Mouse (Mus musculus) thymus, postnatal 14 days (tissue): ENCODE results near the gene Lrig3.

Source experiments
- DNase-seq: peaks from one replicate; pipeline ENCODE4 v3.0.0; 2021

The Lrig3 gene

DNA sequence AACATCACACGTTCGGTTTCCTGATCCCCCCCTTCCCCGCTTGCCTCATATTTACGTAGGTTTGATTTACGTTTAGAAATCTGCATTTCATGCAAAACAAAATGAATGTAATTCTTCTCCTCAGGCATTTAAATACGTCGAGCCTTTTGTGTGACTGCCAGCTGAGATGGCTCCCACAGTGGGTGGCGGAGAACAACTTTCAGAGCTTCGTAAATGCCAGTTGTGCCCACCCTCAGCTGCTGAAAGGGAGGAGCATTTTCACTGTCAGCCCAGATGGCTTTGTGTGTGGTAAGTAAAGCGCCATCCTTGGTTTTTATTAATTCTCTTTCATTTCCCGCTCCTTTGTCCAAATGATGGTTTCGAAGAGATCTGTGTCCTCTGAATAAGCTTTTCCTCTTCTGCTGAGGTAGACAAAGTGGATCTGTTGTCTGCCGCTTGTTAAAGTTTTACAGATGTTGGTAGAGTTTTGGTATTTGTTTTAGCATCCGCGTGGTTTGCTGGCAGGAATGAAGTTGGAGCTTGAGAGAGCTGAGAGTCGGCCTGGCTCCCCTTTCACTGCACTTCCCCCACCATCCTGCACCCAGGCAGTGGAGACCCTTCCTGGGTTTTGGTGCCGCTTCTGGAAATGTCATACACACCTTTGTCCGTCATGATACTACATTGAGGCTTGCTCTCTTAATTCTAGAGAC lies 37.0 kb downstream of the Lrig3 start:
- no peak for DNase-seq

DNA sequence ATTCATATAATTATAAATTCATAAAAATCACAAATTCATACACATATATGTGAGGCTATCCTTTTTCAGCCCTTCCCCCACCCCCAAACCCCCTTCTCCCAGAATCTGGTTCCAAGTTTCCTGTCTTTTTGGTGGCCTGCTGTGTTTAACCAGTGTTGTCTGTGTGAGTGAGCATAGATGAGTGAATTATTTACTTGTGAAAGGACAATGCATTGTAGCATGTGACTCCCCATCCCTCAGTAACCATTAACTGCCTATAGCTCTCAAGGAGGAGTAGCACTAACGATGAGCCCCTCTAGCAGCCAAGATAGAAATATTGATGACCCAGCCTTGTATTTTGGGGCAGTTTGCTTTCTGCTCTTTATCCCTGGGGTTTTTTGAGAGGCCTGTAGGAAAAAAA lies 37.9 kb downstream of the Lrig3 start:
- DNase-seq = no peak

DNA sequence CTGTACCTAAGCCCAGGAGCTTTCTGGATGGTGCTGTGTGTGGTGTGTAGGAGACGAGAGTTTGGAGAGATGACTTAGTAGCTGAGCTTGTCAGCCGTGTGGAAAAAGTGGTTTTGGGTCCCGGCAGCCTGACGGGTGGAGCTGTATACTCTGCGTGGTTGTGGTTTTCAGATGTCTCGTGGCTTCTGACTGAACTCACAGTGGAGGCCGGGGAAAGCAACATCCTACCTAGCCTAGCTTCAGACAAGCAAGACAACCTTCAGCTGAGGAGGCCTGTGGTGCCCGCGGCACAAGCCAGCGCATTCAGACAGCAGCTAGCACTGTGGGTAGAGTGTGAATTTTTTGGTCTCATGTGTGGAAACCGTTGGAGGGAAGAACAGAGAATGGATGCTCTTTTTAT lies 47.7 kb downstream of the Lrig3 start:
- no peak for DNase-seq

- DNase-seq = no peak
Measured at GRCm38 (mm10) chr10:126014673-126015072, 48.7 kb downstream of the Lrig3 start.

DNA sequence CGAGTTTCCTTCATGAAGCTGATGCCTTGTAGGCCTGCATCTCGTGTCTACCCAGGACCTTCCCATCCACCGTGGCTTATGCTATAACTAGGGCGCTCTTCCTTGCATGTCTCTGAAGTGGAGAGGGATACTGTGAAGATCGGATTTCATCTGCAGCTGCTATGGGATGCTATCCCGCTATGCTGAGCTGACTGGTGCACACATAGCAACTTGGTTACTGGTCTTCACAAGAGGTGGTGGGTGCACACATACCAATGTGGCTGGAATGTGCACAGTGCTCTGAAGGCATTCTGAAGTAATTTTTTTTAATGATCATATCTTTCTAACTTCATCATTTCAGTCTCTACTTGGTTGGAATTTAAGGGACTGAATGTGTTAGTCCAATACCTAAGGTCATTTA lies 49.7 kb downstream of the Lrig3 start:
- no peak for DNase-seq

DNA sequence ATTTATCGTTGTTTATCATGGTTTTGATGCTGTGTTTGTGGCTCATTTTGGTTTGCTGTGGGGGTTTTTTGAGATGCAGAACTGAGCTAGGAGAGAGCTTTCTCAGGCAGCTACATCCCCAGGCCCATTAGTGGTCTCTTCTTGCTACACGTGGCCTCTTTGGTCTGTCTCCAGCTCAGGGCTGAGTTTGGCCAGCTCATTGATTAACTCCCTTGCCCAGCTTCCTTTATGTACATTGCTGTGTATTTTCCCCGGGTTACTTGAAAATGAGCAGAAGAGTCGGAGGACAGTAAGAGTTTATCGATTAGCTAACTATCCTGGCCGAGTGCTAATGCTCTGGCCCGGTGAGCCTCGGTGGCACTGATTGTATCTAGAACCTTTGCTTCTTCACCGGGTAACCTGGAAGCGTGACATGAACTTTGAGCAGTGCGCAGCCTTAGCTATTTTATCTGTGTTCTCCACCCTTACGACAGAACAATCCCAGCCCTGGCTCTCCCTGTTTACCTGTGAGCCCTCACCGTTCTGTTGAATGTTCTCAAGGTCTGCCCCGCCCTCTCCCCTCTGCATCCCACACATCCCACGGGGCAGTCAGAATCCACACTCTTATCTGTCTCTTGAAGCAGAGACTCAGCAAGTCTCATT lies 53.5 kb downstream of the Lrig3 start:
- no peak for DNase-seq

DNA sequence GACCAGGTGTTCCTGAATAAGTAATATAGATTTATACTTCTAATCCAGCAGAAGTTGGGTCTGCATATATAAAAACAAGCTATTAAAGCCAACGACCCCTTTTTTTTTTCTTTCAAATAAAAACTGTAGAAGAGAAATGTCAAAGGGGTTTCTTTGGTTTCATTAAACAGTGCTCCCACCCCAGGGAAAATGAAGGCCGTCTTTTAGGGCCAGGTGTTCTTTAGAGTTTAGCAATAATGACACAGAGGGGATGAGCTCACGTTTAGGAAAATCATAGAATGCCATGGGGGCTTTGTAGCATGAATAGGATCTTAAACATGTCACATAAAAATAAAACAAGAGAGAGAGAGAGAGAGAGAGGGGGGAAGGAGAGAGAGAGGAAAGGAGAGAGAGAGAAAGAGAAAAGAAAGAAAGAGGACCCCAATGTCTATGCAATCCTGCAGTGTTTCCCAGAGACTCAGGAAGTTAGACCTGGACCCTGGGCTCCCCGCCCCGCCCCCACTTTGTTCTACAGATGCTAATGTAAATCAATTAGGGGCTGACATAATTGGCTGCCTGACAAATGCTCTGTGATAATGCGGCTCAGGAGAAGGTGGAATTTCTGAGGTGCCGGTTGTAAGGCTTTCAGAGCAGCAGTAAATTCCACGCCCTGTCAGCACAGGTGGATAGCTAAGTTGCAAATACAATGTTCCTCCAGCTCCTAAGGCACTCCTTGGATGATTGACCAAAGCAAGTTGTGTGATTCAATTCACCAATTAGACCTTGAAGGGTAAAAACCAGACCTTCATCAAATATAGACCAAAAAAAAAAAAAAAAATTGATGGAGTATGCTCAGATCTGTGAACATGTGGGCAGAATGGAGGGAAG lies 62.8 kb downstream of the Lrig3 start:
- no peak for DNase-seq

DNA sequence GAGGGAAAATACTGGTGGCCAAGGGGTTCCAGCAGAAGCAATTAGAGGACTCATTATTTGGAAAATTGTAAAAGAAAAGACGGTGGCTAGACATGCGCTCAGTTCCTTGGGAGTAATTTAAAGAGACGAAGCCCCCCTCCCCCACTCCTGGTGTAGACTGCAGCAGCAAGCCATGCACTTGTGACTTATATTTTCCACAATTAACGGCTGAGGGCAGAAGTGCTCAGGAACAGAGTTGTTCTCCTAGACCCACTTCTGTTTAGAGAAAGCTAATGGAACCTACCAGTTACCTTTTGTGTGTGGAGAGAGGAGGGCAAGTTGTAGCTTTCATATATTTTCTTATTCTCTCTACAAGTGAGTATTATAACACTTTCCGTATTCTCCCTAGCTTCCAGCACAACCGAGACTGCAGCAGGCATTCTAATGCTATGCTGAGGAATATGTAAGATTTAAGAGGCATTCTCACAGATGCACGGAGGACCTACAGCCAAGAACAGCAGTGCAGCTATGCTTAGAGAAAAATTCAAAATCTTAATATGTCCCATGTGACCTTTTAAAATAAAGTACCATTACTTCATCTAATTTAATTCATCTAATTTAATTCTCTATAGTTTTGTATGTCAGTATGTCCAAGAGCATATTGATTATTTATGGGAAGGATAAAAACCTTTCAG lies 63.6 kb downstream of the Lrig3 start:
- DNase-seq = no peak

DNA sequence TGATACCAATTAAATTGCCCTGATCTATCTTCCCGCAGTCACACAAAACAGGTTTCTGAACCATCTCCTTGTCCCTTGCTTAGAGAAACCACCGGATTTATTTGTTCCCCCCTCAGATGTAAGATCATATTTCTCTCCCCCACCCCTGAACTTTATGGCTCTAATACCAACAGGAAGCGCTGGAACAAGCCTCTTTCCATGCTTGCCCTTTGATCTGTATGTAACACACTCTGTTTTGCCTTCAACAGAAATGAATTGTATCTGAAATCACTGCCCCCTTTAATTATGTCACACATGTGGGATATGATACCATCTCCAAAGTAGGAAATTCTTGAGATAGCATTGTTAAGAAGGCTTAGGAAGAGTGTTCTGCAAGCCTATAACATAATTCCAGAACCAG lies 90.9 kb downstream of the Lrig3 start:
- DNase-seq = no peak

DNA sequence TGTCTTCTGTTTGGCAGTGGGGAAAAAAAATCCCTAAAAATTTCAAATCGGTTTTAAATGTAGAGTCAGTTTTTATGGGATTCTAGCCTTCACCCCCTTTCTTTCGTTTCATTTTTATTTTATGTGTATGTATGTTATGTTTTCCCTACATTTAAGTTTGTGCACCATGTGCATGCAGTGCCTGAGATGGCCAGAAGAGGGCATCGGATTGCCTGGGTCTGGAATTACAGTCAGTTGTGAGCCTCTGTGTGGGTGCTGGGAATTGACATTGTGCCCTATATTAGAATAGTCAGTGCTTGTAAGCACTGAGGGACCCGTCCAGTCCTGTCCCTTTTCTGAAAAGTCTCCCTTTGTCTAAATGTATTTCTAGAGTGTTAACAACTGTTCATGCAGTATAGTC lies 96.8 kb downstream of the Lrig3 start:
- DNase-seq = no peak
